1 mouse cellular context compared by ENCODE assay signal in the genomic region with DNA sequence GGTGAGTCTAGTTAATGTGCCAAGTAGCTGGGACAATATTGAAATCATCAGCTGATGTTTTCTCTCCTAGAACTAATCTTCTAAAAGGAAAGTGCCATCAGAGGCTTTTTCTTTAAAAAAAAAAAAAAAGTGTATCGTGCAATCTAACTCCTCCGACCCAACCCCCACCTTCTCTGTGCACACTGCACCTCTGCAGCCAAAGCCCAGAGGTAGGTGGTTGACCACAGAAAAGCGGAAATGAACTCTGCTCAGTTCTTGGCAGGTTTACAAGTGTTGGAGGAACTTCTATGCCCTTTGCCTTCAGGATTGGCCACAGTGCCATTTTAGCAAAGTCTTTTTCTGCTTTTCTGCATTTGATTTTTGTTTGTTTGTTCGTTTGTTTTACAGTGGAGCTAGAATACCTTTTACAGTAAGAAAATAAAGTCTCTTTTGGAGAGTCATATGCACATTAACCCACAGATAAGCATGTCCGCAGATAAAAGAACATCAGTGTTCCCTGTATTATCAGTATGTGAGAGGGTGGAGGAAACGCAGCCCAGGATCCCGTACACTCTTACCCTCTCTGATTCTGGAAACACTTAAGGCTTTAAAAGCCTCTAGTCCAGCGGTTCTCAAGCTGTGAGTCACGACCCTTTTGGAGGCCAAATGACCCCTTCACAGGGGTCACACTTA.
TF ChIP-seq lines count a peak whose summit lies in the region.

A gene (minus strand): TSS at position 88 of the 672 bp plus-strand sequence.

TF ChIP-seq in CH12.LX, 34 proteins besides CTCF, POLR2A, EP300 and RAD21 (continued from another document):
- TF ChIP-seq SMC3 (IDR thresholded peaks at IDR 0.05; ENCODE audit: low read depth, low read length) (peak; percentile 30), PAX5 (IDR thresholded peaks at IDR 0.05; ENCODE audit: low read length) (no peak), MXI1 (IDR thresholded peaks at IDR 0.05; ENCODE audit: low read depth, low read length) (no peak), USF1 (IDR thresholded peaks at IDR 0.05; ENCODE audit: low read depth, low read length) (no peak), ZKSCAN1 (IDR thresholded peaks at IDR 0.05; ENCODE audit: borderline replicate concordance, low read depth, low read length) (no peak; the same call in 1 of the 2 replicates), MAFK (IDR thresholded peaks at IDR 0.05; ENCODE audit: insufficient replicate concordance, low read length) (peak; percentile 92), RCOR1 (conservative IDR thresholded peaks at IDR 0.05; ENCODE audit: low read depth, low read length) (peak; percentile 92), MYC (IDR thresholded peaks at IDR 0.05; ENCODE audit: low read depth, low read length) (peak; percentile 69; the same call in 1 of the 2 replicates), TCF12 (IDR thresholded peaks at IDR 0.05; ENCODE audit: low read depth, low read length) (peak; percentile 93), NELFE (IDR thresholded peaks at IDR 0.05; ENCODE audit: low read depth, low read length) (0 out of 2 replicates have a peak, but pooled peaks have one; percentile 6)
